Mouse (Mus musculus) urinary bladder, postnatal 36 days (tissue): Measurements from ENCODE around the gene Slc26a8.

Experiments
- DNase-seq, 2 experiments: peaks; one replicate each; pipeline ENCODE4 v3.0.0; 2022; ENCODE audit warnings: low spot score in 2 of 2, mixed read lengths in 1 of 2

Gene Slc26a8

GRCm38 (mm10) chr17:28644112-28644511 is 45.9 kb downstream of the Slc26a8 start:
- no peak for DNase-seq

GRCm38 (mm10) chr17:28643697-28644096 is 46.3 kb downstream of the Slc26a8 start:
- no peak for DNase-seq

GRCm38 (mm10) chr17:28640113-28640512 is 49.9 kb downstream of the Slc26a8 start:
- no peak for DNase-seq

GRCm38 (mm10) chr17:28637711-28638690 is 52.0 kb downstream of the Slc26a8 start:
- DNase-seq, result peak in 1 of 2 experiments; percentile 10

- no peak for DNase-seq
These were observed 54.2 kb downstream of the Slc26a8 start for GRCm38 (mm10) chr17:28635842-28636241.

GRCm38 (mm10) chr17:28629125-28629524 is 60.9 kb downstream of the Slc26a8 start:
- no peak for DNase-seq

- no peak for DNase-seq
These were observed 61.5 kb downstream of the Slc26a8 start for GRCm38 (mm10) chr17:28628248-28629124.

GRCm38 (mm10) chr17:28626937-28627336 is 63.1 kb downstream of the Slc26a8 start:
- DNase-seq, result no peak

GRCm38 (mm10) chr17:28625327-28625726 is 64.7 kb downstream of the Slc26a8 start:
- DNase-seq, result no peak

GRCm38 (mm10) chr17:28624841-28625240 is 65.2 kb downstream of the Slc26a8 start:
- DNase-seq, result no peak

GRCm38 (mm10) chr17:28622300-28622759 is 67.7 kb downstream of the Slc26a8 start, which contains the start of gene Srpk1:
TSS of gene Srpk1 (minus strand) at chr17:28622709.
- peak; percentile 86 to 90 for DNase-seq

GRCm38 (mm10) chr17:28621381-28622299 is 68.4 kb downstream of the Slc26a8 start:
- DNase-seq, result peak; percentile 30 to 31

GRCm38 (mm10) chr17:28618775-28619174 is 71.3 kb downstream of the Slc26a8 start:
- DNase-seq, result no peak

GRCm38 (mm10) chr17:28618124-28618523 is 71.9 kb downstream of the Slc26a8 start:
- no peak for DNase-seq

GRCm38 (mm10) chr17:28617636-28618035 is 72.4 kb downstream of the Slc26a8 start:
- no peak for DNase-seq

GRCm38 (mm10) chr17:28615332-28615731 is 74.7 kb downstream of the Slc26a8 start:
- no peak for DNase-seq

GRCm38 (mm10) chr17:28613096-28613495 is 76.9 kb downstream of the Slc26a8 start:
- DNase-seq, result no peak

GRCm38 (mm10) chr17:28612603-28613002 is 77.4 kb downstream of the Slc26a8 start:
- DNase-seq, result no peak

- DNase-seq, result no peak
These were observed 80.5 kb downstream of the Slc26a8 start for GRCm38 (mm10) chr17:28609543-28609942.

- no peak for DNase-seq
These were observed 88.3 kb downstream of the Slc26a8 start for GRCm38 (mm10) chr17:28601557-28602250.
